Mouse (Mus musculus) gastrocnemius, postnatal 14 days (tissue): Measurements from ENCODE around the gene Wbp11. TPM values are rescaled to one million over a fixed set of nuclear protein-coding genes. Genes with fewer than 3 reads are reported as not detected.
"Not testable (repeated sequence)": the region's sequence is repeated elsewhere in the genome, so short reads cannot be mapped to it uniquely, and the experiment has no call there.

Experiments
- DNase-seq: peaks from one replicate; pipeline ENCODE4 v3.0.0; 2021; ENCODE audit warnings: mixed read lengths
- intact Hi-C: fragments of 180-260 bp; cut with DNase I; formaldehyde crosslinking; loops from one replicate; pipeline ENCODE4 v1.15.1; 2025; ENCODE audit warnings: low total_unique reads
- total RNA-seq, 2 experiments: library from RNA; stranded (reverse); gene quantifications; 2 replicates each; pipeline ENCODE4 v1.2.3; 2021

Gene Wbp11
- total RNA-seq, 2 experiments from 2014 or later, result 49.2 to 53.1 TPM

DNA sequence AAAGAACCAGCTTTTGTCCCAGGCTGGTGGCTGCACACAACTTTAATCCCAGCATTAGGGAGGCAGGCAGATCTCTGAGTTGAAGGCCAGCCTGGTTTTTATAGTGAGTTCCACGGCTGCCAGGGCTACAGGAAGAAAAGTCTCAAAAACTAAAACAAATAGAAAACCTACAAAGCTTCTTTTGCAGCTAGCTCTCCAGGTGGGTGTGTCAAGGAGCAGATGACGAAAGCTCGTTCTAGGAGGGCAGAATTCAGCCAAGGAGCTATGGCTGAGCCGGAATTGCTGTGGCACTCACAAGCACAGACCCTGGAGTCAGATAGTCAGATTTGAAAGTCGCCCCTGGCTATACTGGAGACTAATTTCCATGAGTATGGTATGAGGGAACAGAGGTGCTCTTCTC lies 21.2 kb downstream of the Wbp11 start:
- intact Hi-C loops, result no loop called here
- no peak for DNase-seq

DNA sequence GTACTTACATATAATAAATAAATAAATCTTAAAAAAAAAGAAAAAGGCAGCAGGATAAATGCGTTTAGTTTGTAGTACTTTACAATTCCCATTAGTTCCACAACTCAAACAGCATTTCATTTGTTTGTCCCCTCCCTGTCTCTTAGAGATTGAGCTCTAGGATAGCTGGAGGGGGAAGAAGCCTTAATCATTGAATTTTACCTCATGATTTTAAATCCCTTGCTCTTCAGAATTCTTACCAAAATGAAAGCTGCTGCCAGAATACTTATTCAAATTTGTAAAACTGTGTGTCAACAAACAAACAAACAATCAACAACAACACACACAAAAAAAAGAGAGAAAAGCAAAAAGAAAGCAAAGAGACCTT lies 22.6 kb downstream of the Wbp11 start:
- DNase-seq, result no peak
- intact Hi-C loops, result no loop called here

DNA sequence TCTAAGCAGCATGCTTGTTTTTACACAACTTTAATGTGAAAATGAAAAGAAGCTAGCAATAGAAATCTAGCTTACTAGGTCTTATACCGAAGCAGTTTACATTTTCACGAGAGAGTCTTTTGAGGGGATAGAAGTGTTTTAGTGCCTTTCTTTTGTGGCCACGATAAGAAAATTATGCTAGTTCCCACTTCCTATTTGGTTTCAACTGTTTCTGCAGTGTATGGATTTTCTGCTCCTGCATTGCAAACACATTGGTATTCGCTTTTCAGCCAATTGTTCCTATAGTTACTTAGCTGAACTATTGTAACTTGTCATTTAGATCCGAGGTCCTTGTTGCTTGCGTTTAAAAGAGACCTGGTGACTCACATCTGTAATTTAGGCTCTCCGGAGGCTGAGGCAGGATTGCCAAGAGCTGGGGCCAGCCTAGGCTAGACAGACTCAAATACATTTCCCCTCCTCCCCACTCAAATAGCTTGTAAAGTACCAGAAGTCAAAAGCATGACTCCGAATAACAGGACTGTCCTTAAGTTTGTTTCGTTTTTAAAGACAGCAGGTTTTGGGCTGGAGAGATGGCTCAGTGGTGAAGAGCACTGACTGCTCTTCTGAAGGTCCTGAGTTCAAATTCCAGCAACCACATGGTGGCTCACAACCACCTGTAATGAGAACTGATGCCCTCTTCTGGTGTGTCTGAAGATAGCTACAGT lies 23.2 kb downstream of the Wbp11 start:
- DNase-seq, result no peak
- intact Hi-C loops, result no loop called here

DNA sequence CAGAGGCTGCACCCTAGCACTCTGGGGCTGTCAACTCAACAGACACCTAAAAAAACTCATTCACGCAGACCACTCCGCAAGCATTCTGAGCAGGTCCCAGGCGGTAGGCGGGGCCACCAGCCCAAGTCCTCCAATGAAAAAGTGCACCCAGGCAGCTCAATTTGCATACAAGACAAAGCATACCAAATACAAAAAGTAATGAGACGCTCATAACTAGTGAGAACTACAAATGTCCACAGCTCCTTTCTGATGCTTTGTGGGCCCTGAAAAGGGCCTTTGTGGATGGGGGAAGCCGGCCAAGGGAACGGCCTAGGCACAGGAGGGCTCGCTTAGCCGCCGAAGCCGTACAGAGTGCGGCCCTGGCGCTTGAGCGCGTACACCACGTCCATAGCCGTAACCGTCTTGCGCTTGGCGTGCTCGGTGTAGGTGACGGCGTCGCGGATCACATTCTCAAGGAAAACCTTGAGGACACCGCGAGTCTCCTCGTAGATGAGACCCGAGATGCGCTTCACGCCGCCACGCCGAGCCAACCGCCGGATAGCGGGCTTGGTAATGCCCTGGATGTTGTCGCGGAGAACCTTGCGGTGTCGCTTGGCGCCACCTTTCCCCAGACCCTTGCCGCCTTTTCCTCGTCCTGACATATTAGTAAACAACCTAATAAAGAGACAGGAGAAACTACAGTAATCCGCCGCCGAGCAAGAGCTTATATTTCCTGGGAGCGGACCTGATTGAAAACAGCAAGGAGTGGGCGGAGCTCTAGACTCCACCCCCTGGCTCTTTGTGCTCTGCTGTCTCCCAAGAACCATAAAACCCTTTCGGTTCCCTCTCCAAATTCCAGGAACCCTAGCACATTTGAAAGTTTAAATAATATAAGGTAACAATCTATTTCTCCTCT lies 24.0 kb downstream of the Wbp11 start, which contains the start of gene Hist4h4:
Hist4h4 (minus strand) TSS at position 677 of the 895 bp plus-strand sequence.
- DNase-seq, result peak; percentile 91
- intact Hi-C loops, result no loop called here

DNA sequence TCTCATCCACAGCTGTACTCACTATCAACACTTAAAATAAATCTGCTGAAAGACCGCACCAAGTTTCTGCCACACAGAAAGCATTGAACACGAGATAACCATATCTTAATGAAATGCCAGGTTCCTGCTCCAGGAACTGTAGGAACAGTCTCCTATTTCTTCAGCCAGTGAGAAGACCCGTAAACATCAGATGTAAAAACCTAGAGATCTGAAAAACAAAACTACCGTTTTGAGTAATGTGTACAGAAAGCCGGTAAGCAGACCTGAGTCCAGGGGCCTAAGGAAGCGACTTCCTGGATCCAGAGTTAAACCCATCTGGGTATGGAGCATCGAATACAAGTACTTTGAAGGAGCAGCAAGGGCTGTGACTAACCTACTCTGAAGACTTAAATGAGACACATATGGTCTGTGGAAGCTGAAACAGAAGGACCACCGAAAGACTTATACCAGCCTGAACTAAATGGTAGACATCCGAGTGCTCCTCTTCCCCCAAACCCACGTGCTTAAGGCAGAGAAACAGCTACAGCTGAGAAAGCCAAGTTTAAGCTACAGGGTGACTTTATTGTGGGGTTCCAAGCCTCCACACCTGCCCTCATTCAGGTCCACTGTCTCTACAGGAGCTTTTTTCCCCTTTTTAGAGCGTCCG lies 24.8 kb downstream of the Wbp11 start:
- intact Hi-C loops, result no loop called here
- no peak for DNase-seq

DNA sequence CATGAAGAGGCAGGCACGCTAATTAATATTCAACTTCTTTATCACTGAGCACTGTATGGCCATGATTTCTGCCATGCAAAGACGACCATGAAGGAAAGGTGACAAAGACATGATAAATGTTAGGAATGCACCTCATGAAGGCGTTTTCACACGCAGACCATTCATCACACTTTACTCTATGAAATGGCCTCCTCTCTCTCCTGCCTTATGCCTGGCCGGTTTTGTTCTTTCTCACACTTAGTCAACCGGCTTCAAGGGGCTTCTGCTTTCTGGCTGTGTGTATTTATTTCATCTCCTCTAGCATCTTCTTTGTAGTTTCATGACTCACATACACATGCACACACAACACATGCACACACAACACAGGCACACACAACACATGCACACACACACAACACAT lies 26.8 kb downstream of the Wbp11 start:
- no peak for DNase-seq
- intact Hi-C loops, result no loop called here

DNA sequence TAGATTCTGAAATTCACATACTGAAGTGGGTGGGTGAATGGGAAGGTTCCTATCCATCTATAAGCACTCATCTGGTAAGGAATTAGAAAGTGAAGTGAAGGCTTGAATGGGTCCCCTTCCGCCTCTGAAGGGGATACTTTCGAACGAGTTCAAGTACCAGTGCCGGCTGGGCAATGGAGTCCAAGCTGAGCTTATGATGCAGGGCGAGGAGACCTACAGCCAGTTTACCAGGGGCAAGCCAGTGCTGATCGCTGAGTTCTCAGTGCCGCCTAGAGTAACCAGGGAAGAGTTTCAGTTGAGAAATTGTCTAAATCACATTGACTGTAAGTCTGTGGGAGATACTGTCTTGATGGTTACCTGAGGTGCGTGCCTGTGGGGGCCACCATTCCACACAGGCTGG lies 27.3 kb downstream of the Wbp11 start:
- intact Hi-C loops, result no loop called here
- DNase-seq, result no peak

DNA sequence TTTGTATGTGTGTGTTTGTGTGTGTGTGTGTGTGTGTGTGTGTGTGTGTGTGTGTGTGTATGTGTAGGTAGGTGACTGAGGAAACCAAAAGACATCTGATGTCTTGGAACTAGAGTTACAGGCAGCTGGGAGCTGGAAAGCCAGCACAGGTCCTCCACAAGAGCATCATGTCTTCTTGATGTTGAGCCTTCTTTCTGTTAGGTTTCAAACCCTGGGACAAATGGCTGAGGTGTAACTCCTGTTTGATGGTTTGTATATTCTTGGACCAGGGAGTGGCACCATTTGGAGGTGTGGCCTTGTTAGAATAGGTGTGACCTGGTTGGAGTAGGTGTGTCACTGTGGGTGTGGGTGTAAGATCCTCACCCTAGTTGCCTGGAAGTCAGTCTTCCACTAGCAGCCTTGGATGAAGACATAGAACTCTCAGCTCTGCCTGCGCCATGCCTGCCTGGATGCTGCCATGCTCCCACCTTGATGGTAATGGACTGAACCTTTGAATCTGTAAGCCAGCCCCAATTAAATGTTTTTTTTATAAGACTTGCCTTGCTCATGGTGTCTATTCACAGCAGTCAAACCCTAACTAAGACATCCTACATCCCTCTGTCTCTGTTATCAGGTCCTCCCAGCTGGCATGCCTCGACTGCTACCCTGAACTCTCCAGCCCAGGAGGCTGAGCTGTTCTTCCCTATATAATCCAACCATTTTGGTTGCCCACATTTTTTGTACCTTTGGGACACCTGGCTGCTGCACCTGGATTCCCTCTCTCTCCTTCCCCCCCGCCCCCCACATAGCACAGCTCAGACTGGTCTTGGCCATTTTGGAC lies 29.9 kb downstream of the Wbp11 start:
- DNase-seq, intact Hi-C loops: not testable (repeated sequence)

DNA sequence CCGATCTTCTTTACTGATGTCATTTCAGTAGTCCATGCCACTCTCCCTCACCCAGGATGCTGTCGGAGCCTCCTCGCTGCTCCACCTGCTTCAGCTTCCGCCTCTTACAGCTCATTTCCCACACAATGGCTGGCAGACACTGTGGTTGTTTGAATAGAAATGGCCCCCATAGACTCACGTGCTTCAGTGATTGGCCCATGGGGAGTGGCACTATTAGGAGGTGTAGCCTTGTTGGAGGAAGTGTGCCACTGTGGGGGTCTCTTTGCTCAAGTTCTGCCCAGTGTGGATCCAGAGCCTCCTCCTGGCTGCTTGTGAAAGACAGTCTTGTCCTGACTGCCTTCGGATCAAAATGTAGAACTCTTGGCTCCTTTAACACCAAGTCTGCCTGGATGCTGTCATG lies 32.2 kb downstream of the Wbp11 start:
- no peak for DNase-seq
- intact Hi-C loops, result no loop called here

DNA sequence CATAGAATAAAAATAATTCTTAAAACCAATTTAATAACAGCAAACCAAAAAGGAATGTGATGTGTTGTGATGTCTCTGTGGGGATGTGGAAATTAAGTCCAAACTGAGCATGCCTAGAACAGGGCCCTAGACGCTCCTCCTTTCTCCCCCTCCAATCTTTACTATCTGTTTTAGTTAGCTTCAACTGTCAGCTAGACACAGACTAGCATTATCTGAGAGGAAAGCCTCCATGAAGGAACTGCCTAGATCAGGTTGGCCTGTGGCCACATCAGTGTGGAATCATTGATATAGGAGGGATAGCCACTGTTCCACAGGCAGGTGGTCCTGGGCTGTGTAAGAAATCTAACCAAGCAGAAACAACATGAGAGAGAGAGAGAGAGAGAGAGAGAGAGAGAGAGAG lies 32.9 kb downstream of the Wbp11 start:
- intact Hi-C loops, result no loop called here
- no peak for DNase-seq

DNA sequence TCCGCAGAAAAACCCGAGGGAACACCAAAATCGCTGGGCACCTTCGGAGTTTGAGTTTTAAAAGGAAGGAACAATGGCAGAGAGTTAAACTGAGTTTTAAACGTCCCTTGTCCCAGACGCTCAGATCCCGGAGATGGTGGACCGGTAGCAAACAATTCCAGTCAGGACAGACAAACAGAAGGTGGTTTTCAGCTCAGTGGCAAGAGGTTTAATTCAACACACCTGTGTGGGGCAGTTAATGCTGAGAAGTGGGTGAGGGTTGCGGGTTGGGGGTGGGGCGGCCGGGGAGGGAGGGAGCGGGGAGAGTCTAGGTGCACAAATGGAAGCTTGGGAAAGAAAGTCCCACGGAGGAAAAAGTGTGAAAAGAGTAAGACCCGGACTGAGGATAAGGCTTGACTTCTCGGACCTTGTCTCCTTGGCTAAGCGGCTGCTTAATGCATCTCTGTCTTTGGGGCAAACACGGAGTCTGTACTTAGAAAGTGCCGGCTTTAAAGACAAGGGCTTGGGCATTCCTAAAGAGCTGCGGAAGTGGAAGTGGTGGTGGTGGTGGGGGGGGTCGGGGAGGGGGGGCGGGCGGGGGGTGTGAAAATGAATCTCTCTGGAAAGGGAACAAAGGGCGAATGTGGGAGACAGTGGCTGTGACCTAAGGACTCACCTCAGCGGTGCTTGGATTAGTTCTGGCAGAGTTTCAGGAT lies 34.1 kb downstream of the Wbp11 start:
- intact Hi-C loops, result no loop called here
- no peak for DNase-seq

DNA sequence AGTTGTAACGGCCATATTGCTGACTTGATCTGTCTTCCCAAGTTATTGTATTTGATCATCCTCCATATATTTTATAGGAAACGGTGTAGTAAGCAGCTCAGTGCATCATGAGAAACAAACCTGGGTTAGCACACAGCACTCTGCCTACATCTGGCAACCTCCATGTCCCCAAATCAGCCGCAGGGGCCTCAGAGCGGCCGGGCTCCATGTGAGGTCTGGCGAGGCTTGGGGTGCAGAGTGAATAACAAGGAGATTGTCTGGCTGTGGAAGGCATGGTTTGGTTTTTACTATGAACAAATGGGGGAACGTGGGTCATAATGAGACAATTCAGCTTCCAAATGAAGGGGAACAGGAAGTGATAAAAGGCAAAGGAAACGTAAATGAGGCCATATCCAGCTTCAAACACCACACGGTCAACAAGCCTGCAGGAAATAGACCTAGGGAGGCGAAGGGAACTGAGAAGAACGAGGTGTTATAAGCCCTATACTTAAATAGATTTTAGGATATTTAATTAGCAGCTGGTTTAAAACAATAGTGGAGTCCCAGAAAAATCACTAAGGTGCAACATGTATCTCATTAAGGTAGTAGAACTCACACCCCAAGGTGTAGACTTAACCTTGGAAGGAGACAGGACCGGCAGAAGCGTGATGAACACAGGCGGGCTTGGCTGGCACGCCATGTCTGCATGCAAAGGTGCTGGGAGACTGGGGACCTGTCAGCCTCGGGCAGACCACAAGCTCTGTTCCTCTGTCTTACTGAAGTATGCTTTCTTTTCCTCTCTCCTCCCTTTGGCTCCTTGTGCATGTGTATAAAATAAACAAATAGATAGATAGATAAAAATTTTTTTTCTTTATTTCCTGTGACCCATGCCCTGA lies 34.9 kb downstream of the Wbp11 start:
- no peak for DNase-seq
- intact Hi-C loops, result no loop called here

DNA sequence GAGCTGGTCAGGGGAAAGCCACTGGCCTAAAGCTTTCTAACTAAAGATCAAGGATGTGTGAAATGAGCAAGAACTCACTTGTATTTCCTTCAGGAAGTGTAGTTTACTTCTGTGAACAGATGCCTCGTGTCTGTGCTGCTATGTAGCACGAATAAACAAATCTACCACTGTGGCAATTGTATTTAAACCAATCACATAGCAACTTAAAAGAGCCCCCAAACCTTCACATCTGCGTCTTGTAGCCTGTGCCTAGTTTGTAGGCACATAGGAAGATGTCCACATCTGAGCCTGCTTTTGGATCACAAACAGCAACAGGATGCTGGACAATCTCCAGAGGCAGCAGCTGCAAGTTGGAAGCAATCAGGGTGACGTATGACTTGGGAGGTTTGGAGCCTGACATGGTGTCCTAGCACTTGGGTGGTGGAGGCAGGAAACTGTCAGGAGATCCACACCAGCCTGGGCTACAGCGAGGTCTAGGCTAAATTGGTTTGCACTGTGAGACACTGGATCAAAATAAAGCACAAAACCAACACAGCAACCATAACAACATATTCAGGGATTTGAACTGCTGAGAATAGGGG lies 38.6 kb downstream of the Wbp11 start:
- intact Hi-C loops, result no loop called here
- peak; percentile 69 for DNase-seq

DNA sequence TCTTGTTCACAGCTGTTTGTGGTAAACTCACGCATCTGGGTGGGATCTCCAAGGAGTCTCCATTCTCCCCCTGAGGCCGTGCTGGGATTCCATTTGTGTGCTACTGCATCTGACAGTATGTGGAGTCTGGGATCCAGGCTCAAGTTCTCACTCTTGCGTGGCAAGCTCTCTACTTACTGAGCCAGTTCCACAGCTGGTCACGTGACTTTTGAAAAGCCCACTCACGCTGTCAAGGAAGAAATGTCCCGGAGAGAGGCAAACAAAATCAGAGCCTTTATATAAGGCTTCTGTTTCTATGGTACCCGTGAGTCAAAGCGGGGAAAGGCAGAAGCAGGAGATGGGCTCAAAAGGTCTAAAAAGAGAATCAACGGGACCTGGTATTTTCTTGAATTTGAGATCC lies 45.3 kb downstream of the Wbp11 start:
- no peak for DNase-seq
- intact Hi-C loops, result no loop called here

DNA sequence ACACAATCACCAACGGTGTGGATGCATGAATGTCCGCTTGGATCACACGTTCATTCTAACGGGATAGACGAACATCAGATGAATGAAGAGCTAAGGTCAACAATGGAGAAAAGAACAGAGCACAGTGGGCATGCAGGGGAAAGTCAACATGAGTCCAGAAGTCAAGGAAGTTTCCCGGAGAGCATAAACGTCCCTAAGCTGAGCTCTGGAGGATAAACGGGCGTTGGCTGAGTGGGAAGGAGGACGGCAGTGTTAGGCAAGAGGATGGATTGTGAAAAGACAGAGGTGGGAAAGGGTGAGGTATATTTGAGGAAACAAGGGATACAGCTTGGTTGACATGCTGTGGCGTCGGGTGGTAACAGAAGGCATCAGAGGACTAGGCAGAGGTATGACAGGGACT lies 45.9 kb downstream of the Wbp11 start:
- intact Hi-C loops, result no loop called here
- DNase-seq, result no peak

DNA sequence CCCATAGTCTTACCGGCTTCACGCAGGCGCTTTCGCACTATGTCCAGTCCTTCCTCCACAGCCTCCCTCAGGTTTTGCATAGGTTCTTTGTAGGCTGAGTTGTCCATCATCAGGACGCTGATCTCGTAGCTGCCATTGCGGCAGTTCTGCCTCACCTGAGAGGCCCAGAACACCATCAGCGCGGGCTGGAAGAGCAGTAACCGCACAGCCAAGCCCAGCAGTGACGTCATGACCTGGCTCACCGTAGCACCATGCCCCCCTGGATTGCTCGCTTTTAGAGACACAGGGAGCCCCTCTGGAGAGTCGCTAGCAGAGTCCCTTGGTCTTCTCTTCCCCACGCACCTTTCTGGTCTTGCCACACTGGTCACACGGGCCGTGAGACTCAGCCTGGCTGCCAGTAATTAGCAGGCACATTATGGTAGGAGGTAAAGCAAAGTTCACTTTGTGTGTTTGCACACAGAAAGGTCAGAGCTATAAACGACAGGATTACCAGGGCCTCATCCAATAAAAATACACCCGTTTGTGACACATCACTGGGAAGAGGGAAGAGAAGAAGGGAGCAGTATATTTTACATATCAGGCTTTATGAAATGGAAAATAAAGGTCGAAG lies 46.6 kb downstream of the Wbp11 start, which contains the start of gene Gucy2c:
Gucy2c (minus strand) TSS at position 389 of the 610 bp plus-strand sequence.
- intact Hi-C loops, result no loop called here
- DNase-seq, result no peak

DNA sequence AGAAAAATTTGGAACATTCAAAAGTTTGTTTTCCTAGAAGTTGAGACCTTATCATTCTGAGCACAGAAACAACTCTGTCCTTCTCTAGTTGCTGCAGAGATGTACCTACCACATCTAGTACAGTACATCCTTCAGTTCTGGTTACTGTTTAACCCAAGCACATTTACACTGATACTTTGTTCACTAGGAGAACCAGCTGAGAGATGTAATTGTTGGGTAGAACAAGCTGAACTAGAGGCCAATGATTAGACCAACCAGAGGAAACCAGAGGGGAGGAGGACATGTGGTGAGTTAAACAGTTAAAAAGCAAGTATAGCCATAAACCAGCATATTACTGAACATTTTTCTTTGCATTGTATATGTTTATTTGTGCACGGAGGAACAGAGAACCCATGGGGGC lies 51.6 kb downstream of the Wbp11 start:
- DNase-seq, result no peak
- intact Hi-C loops, result no loop called here
